Mouse (Mus musculus) ES-Bruce4 (cell line): ENCODE measurements at regions not wholly inside any gene's neighbourhood (a gene's known extent, or its start where the extent isn't known, plus 50 kb on each side); places are given as distances from the start of the nearest gene placed in this dataset.

Experiments used
- H3K27ac ChIP-seq: 2 replicates; pipeline ENCODE4 v1.5.1; 2012; ENCODE audit warnings: low read length, inconsistent platforms; ENCODE audit not compliant: insufficient read depth
- H3K27me3 ChIP-seq: 2 replicates; pipeline ENCODE4 v1.6.1; 2012; ENCODE audit warnings: mild to moderate bottlenecking, low read length, inconsistent platforms; ENCODE audit not compliant: control insufficient read depth, poor library complexity, insufficient read depth, severe bottlenecking
- H3K36me3 ChIP-seq: 2 replicates; pipeline ENCODE4 v1.6.1; 2012; ENCODE audit warnings: inconsistent platforms, mild to moderate bottlenecking, low read length, moderate library complexity; ENCODE audit not compliant: control insufficient read depth, poor library complexity, insufficient read depth, severe bottlenecking
- H3K4me1 ChIP-seq: one replicate; pipeline ENCODE4 v1.8.1; 2011; ENCODE audit warnings: low read length; ENCODE audit not compliant: control insufficient read depth, insufficient read depth
- H3K4me3 ChIP-seq: 2 replicates; pipeline ENCODE4 v1.5.1; 2011; ENCODE audit warnings: low read depth, mild to moderate bottlenecking, low read length
- H3K9ac ChIP-seq: 2 replicates; pipeline ENCODE4 v1.6.1; 2012; ENCODE audit warnings: low read depth, mild to moderate bottlenecking, inconsistent platforms; ENCODE audit not compliant: poor library complexity, severe bottlenecking
- H3K9me3 ChIP-seq: replicated peaks from 2 replicates; pipeline ENCODE4 v1.6.1; 2012; ENCODE audit warnings: mild to moderate bottlenecking, low read length, inconsistent platforms; ENCODE audit not compliant: control insufficient read depth, poor library complexity, insufficient read depth, severe bottlenecking
- CTCF ChIP-seq: IDR thresholded peaks from one replicate; pipeline ENCODE4 v1.8.1; 2011; ENCODE audit warnings: low read depth, low read length
- EP300 ChIP-seq: IDR thresholded peaks from 2 replicates; pipeline ENCODE4 v1.6.1; 2011; ENCODE audit warnings: low read depth, low read length; ENCODE audit not compliant: insufficient read depth
- POLR2A ChIP-seq: IDR thresholded peaks from one replicate; pipeline ENCODE4 v1.8.1; 2011; ENCODE audit warnings: low read length; ENCODE audit not compliant: insufficient read depth

DNA sequence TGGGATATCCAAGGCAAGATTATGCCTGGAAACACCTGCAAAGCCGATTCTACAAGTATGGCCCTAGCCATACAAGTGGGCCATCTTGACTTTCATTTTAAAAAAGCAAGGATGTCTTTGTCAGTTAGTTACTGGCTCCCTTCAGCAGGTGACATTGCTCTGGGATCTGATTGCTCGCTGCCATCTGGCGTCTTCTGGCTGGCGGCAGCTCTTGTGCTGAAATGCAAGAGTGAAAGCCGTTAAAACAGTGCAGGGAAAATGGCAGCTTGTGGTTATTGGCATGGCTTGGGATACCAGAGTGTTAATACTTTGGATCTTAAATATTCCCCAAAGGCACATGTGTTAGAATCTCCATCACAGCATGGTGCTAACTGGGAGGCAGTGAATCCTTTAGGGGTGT is 105.0 kb upstream of the Ly86 start:
- no peaks in the 10 kb centered on the region for H3K36me3 ChIP-seq
- no peaks in the 10 kb centered on the region for H3K27me3 ChIP-seq
- H3K4me3 ChIP-seq, result no peak overlapping the region
- no peak for TF ChIP-seq POLR2A
- no peak for TF ChIP-seq CTCF
- TF ChIP-seq EP300, result no peak
- no peaks in the 10 kb centered on the region for H3K4me1 ChIP-seq
- H3K9me3 ChIP-seq, result no peaks in the 10 kb centered on the region
- no peak overlapping the region for H3K9ac ChIP-seq
- H3K27ac ChIP-seq, result no peak overlapping the region

DNA sequence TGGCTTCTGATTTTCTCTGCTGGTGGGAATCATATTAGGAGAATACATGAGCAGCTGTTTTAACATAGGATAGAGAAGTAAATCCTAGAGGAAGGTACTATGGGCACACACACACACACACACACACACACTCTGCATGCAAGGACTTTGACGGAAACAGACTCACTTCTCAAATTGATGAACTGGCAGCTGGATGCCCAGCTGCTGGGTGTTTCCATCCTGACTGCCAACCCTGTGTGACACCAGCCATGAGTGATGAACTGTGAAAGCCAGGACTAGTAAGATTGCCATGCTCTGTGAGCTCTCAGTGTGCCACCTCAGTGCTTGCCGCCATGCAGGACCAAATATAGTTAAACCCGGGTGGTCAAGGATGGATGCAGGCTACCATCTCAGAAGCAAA is 107.7 kb upstream of the Ly86 start:
- Histone ChIP-seq H3K36me3 (no peaks in the 10 kb centered on the region), H3K27ac (no peak overlapping the region), H3K27me3 (no peaks in the 10 kb centered on the region), H3K4me1 (no peaks in the 10 kb centered on the region), H3K9me3 (no peaks in the 10 kb centered on the region), H3K4me3 (no peak overlapping the region), H3K9ac (no peak overlapping the region)
- TF ChIP-seq EP300 (no peak), CTCF (no peak)

DNA sequence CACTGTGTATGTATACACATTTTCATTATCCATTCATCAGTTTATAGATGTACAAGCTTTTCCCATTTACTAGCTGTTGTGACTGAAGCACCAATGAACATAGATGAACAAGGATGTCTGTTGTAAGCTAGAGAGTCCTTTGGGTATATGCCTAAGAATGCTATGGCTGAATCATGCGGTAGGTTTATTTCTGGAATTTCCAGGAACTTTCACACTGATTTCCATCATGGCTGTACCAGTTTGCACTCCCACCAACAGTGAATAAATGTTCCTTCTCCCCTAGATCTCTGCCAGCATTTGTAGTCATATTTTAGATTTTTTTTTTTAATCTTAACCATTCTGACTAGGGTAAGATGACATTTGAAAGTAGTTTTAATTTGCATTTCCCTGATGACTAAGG is 119.2 kb upstream of the Ly86 start:
- no peak for TF ChIP-seq POLR2A
- no peak for TF ChIP-seq EP300
- TF ChIP-seq CTCF, result no peak
- Histone ChIP-seq H3K27me3 (no peaks in the 10 kb centered on the region), H3K4me1 (no peaks in the 10 kb centered on the region), H3K27ac (no peak overlapping the region), H3K36me3 (no peaks in the 10 kb centered on the region), H3K9ac (no peak overlapping the region), H3K4me3 (no peak overlapping the region), H3K9me3 (no peaks in the 10 kb centered on the region)

DNA sequence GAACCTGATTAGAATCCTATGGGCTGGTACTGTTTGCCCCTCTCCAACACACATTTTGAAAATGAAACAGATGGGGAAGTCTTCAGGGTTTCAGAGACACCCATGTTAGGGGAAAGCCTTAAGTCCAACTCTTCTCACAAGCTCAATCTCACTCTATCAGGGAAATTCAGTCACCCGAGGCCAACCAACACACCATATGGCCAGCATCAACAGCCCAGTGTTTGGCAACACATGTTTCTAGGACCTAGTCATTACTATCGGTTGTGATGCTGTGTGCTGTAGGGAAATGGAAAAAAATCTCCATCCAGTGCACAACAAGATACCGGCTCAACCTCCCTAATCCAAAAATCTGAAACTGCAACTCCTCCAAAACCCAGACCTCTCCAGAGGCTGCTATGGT is 124.6 kb upstream of the Ly86 start:
- Histone ChIP-seq H3K27me3 (no peaks in the 10 kb centered on the region; the same call in 1 of the 2 replicates), H3K36me3 (no peaks in the 10 kb centered on the region), H3K27ac (no peak overlapping the region), H3K4me1 (no peaks in the 10 kb centered on the region), H3K4me3 (no peak overlapping the region), H3K9ac (no peak overlapping the region), H3K9me3 (no peaks in the 10 kb centered on the region)
- no peak for TF ChIP-seq CTCF
- TF ChIP-seq POLR2A, result no peak
- no peak for TF ChIP-seq EP300

DNA sequence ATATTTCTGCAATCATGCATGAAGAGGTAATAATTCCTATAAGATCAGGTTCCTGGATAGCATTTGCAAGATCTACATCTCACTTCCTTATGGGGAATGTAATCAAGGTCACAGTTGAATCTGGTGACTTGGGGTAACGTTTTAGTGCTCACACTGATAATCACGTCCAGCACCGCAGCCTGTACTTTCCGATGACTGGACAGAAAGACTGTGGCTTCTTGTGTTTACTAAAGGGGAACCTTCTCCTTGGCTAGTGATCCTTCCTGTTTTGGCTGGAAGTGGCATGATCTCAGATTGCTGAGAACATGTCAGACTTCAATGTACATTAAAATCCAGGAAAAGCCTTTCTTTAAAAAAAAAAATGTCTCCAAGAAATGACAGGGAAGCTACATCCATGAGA is 126.4 kb upstream of the Ly86 start:
- Histone ChIP-seq H3K36me3 (no peaks in the 10 kb centered on the region), H3K9ac (no peak overlapping the region), H3K9me3 (no peaks in the 10 kb centered on the region), H3K4me1 (no peaks in the 10 kb centered on the region), H3K27me3 (no peaks in the 10 kb centered on the region; the same call in 1 of the 2 replicates), H3K4me3 (no peak overlapping the region), H3K27ac (no peak overlapping the region)
- no peak for TF ChIP-seq POLR2A
- no peak for TF ChIP-seq EP300
- TF ChIP-seq CTCF, result no peak

DNA sequence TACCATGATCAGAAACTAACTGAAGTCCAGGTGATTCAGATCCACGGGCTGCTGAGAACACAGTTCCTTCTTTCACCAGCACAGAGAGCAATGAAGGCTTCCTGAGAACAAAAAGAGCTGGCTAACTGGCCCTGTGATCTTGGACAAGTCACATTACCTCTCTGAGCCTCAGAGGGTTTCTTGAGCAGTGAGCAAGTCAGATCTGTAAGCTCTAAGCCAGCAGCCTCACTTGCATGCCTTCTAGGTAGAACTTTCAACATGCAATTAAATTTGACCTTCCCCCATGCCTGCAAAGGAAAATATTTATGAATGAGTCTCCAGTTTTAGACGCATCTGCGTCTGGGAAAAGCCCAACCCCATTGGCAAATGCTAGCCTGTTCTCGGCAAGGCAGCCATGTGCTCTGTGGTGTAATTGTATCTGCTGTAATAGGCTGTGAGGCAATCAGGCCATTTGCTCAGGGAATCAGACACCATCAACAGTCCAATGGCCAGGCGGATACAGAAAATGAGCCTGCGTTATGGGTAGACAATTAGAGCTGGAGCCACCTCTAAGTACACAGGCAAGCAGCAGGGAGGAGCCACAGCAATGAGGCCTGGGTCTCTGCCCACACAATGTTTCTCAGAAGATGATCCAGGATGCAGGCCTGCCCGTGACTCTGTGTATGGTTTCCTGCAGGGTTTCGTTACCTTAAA is 130.3 kb upstream of the Ly86 start:
- H3K36me3 ChIP-seq, result no peaks in the 10 kb centered on the region
- H3K9me3 ChIP-seq, result no peaks in the 10 kb centered on the region
- H3K9ac ChIP-seq, result no peak overlapping the region
- H3K27me3 ChIP-seq, result no peaks in the 10 kb centered on the region
- H3K27ac ChIP-seq, result no peak overlapping the region
- TF ChIP-seq EP300 (no peak), POLR2A (no peak), CTCF (no peak)
- no peaks in the 10 kb centered on the region for H3K4me1 ChIP-seq
- H3K4me3 ChIP-seq, result no peak overlapping the region
